Mouse (Mus musculus): Measurements from ENCODE around the gene Cdh1.

DNA sequence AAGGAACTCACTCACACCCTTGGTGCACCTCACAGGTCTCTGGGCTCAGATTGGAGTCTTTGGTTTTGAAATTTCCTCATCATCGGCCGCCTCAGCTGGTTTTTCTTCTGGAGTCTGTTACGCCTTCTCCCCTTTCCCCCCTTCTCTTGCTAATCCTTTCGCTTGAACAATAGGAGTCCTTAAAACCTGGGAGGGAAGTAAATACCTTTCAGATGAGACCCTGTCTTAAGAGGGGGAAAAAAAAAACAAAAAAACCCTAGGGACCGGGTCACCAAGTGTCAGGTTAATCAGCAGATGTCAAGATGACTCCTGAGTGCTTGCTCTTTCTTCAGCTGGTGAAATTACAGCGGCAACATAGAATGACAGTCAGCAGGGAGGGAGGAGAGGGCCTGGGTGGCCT is 14.0 kb downstream of the Cdh1 start:
- no peak for TF ChIP-seq CTCF (IDR thresholded peaks at IDR 0.05; ENCODE audit: extremely low read depth, insufficient read depth, insufficient read length, insufficient replicate concordance)
- no peak for TF ChIP-seq POLR2A (IDR thresholded peaks at IDR 0.05; ENCODE audit: low read depth, low read length)

Measured in spleen, adult 2 months (tissue).